Mouse (Mus musculus): Measurements from ENCODE around the gene C1qtnf5.
A peak's percentile ranks its signal among the peaks of the same experiment; 100 is the strongest.

C1qtnf5 gene

DNA sequence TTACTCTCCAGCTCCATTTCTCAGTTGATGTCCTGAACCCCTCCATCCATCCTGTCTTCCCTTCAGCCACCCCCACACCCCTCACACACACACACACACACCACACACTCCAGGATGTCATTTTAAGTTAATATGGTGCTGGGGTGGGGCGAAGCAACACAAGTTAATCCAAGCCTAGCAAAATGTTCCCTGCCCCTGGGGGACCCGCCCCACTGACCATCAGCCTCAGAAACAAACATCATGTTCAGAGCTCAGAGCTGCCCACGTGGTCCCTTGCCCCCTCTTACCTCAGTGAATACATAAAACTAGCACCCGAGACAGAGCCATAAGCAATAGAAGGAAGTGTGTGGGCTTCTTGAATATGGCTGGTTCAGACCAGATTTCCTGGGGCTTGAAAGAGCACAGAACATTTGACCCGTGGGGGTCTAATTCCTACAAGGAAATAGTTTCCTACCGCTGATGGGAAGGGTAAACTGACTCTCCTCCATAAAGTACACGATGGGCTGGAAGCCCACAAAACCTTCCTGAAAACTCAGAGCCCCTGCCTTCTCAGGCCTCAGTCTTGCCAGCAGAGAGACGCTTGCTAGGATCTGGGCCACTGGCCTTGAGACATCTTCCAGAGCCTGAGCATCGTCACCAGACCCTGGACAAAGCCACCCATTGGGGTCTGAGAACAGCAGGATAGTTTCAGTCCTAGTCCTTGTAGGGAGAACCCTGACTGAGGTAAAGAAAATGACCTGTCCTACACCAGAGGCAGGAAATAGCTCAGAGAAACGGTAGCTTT is 26.9 kb upstream of the C1qtnf5 start:
- no peak for DNase-seq

- no peak for DNase-seq
Measured at GRCm38 (mm10) chr9:44080953-44081352, 26.1 kb upstream of the C1qtnf5 start.

- no peak for DNase-seq
Measured at GRCm38 (mm10) chr9:44081581-44081980, 25.5 kb upstream of the C1qtnf5 start.

- DNase-seq = peak in 1 of 2 experiments; percentile 9
Measured at GRCm38 (mm10) chr9:44082266-44082665, 24.8 kb upstream of the C1qtnf5 start.

- DNase-seq = peak in 1 of 2 experiments; percentile 20
Measured at GRCm38 (mm10) chr9:44083392-44084121, 23.5 kb upstream of the C1qtnf5 start.

GRCm38 (mm10) chr9:44084236-44084635 is 22.8 kb upstream of the C1qtnf5 start:
- DNase-seq = no peak

DNA sequence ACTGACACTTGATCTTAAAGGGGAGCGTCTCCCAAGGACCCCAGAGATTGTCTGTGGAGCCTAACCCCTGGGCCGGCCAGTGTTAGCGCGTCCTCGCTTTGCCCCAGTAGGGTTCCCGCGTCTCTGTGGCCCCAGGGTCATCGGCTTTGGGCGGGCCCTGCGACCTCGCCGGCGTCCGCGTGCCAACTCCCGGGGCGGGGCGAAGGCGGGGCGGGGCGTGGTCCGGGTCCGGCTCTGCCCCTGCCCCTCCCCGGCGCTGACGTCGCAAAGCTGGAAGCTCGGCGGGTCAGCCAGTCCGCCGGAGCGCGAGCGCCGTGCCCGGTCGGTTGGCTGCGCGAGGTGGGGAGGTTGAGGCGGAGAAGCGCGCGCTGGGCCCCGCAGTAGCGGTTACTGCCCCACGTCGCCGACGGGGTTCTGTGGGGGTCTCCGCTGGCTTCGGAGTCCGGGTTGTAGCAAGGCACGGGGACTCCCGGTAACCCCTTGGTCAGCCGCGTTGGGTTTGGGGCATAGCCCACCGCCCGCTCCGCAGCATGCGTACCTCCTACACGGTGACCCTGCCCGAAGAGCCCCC is 22.3 kb upstream of the C1qtnf5 start:
- DNase-seq = peak; percentile 94

DNA sequence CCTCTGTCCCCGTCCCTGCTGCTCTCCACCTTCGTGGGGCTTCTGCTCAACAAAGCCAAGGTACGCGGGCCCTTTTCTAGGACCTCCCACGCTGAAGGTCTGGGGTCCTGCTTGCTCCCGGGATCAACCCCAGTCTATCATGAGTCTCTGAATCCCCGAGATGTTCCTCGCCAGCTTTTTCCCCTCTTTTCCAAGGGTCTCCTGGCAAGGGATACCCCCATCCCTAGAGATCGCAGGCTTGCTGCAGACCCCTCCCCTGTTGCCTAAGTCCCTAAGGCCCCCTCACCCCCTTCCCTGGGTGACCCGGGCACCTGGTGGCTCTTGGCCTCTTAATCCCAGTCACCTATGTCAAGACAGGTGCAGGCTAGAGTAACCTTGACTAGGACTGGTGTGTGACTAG is 21.8 kb upstream of the C1qtnf5 start:
- DNase-seq = no peak

DNA sequence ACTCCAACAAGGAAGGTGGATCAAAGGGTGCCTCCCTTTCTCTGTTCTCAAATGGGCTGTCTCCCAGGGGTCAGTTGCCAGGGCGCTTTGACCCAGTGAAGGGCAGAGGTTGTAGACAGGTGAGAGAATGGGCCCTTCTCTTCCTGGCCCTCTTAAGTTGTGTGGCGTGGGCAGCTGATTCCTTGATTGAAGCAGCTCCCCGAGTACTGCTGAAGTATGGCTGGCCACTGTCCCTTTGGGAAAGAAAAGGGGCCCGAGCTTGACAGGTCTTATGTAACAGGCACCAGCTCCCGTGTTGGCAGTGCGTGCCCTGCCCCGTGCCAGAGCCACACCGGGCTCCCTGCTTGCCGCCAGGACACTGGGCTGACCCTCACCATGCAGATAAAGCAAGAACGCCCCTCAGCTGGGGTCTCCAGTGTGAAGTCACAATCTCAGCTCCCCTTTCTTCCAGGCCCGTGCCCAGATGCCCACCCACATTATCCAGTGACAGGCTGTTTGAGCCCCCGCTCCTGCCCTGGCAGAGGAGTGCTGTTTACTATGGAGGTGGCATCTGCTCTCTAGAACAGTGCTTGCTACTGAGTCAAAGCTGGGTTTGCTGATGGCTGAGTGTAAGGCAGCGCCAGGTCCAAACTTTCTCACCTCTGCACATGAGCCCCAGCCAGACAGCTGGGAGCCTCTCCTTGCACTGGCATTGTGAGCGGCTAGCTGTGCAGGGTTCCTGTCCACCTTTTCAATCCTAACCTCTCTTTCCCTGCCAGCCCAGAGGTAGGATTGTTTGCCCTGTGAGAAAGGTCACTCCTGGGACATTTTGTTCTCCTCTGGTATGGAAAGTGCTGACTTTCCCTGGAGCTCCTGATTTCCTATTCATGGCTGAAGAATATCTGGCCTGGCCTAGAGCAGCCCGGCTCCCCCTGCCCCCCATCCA is 21.0 kb upstream of the C1qtnf5 start:
- peak in 1 of 2 experiments; percentile 20 for DNase-seq

GRCm38 (mm10) chr9:44086960-44087359 is 20.1 kb upstream of the C1qtnf5 start:
- no peak for DNase-seq

- peak in 1 of 2 experiments; percentile 49 for DNase-seq
Measured at GRCm38 (mm10) chr9:44087761-44088455, 19.1 kb upstream of the C1qtnf5 start.

DNA sequence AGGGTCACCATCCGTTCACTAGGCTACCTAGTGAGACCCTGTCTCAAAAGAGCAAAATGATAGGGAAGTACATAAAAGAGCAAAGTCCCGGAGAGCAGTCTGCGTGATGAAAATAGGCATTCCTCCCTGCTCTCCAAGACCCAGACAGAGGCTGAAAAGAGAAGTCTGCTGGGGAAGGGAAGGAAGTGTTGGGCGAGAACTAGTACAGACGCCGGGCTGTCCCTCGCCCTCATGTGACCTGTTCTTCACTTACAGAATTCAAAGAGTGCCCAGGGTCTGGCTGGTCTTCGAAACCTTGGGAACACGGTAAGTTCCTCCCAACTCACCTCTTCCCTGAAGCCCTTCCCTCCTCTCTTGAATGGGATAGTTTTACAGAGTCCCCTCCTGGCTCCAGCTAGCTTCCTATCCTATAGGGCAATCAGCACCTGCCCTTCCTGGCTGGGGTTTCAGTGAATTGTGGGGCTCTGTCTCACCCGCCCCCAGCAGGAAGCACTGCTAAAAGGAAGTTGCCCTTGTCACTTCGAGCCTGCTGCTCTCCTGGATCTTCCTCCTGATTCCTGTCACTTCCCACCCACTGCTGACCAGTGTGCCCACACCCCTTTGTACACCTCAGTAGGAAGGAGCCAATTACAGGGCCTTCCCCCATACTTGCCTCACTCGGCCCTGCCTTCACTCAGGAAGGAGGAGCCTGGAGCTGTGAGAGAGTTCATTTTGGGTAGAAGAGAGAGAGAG is 18.0 kb upstream of the C1qtnf5 start:
- DNase-seq = peak in 1 of 2 experiments; percentile 43

DNA sequence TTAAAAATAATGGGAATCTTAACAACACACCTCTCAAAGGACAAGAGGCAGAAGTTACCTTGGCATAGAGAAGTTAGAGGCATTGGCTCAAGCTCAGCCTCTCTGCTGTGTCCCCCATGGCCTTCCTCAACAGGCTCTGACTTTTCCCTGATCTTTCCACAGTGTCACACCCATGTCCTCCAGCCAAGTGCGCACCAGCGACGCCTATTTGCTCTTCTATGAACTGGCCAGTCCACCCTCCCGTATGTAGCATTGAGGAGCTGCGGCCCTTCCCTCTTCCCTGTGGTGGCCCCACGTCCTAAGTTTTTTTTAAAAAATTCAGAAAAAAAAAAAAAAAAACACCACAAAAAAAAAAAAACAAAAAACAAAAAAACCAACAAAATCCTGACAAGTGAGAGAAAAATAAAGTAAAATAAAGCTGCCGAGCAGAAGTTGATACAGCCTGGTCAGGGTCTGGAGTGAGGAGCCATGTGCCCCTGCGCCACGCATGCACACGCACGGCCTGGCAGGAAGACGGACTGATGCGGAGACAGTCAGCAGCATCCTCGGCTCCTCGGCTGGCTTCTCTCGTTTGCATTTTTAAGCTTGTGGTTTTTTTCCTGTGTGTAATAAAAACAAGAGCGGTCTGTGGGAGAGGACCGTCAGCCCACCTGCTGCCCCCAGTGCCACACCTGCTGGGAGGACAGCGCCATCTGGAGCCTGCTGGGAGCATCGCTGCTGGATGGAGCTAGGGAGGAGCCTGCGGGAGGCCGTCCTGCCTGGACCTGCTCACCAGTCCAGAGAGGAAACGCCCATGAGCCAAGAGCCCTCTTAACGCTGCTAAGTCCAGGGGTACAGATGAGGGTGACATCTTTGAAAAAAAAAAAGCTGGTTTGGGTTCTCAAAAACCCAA is 13.2 kb upstream of the C1qtnf5 start:
- DNase-seq = peak; percentile 80 to 85

GRCm38 (mm10) chr9:44094737-44095136 is 12.3 kb upstream of the C1qtnf5 start:
- DNase-seq = no peak

DNA sequence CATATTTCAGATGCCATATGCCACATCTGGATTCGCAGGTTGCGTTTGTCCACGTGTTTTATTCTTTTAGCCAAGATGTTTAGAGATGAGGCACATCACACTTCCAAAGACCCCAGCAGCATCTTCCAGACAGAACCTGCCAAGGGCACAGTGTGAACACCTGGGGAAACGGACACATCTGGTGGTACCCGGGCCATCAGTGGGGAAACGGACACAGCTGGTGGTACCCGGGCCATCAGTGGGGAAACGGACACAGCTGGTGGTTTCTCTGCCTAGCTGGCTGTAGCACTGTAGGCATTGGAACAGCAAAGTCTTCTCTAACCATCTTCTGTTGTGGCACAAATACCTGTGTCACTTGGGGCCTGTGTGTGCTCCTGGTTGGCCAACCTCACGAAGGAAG is 11.3 kb upstream of the C1qtnf5 start:
- DNase-seq = no peak

DNA sequence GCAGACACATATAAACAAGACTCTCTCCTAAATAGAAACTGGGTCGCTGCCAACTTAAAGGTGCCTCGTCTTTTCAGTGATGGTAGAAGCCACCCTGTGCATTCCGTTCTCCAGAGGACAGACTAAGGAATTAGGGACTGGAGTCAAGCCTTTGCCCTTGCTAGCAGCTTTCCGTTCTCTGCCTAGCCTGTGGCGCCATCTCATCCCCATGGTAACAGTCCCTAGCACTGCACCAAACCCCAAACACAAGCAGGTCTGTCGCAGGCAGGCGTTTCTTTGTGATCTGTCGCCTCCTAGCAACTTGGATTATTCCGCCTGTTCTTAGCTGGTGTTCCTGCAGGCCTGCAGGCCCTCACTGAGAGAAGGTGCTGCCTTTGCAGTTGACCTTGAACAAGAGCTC is 10.5 kb upstream of the C1qtnf5 start:
- DNase-seq = no peak

GRCm38 (mm10) chr9:44101490-44101889 is 5.6 kb upstream of the C1qtnf5 start, which contains the start of gene Mfrp:
Gene Mfrp (plus strand): TSS chr9:44101729.
- DNase-seq = no peak

- DNase-seq = no peak
Measured at GRCm38 (mm10) chr9:44104881-44105280, 2.2 kb upstream of the C1qtnf5 start.

GRCm38 (mm10) chr9:44105781-44106180 is 1.3 kb upstream of the C1qtnf5 start:
- DNase-seq = no peak

DNA sequence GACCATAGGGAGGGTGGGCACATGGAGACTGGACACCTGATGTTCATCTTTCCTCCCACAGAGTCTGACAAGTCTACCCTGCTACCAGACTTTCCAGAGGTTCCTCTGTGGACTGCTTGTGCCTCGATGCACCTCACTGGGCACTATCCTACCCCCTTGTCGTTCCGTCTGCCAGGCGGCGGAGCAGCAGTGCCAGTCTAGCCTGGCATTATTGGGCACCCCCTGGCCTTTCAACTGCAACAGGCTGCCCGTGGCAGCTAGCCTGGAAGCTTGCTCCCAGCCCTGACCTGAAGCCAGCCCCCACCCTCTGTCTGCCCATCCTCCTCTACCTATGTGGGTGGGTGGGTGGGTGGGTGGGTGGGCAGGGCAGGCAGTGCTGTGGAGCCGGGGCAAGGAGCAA is 863 bp upstream of the C1qtnf5 start:
- no peak for DNase-seq

Measured in lung, postnatal 4 days (tissue).